Mouse (Mus musculus) lung, postnatal 0 days (tissue): ENCODE results near the gene Ebf4.

Source experiments
- CTCF ChIP-seq: IDR thresholded peaks from 2 replicates; pipeline ENCODE4 v1.5.1; 2016; ENCODE audit warnings: antibody characterized with exemption, mild to moderate bottlenecking
- EP300 ChIP-seq: IDR thresholded peaks from 2 replicates; pipeline ENCODE4 v1.6.1; 2016; ENCODE audit warnings: antibody characterized with exemption, mild to moderate bottlenecking, control low read depth

- no peak for TF ChIP-seq EP300
- TF ChIP-seq CTCF: no peak
These were observed 592 bp upstream of the Ebf4 start for GRCm38 (mm10) chr2:130294218-130294935.
